Mouse (Mus musculus) kidney, adult 2 months (tissue): ENCODE data around the gene Rbm4.

ENCODE experiments used
- CTCF ChIP-seq: fragments of 200-500 bp; conservative IDR thresholded peaks from 2 replicates; pipeline ENCODE4 v1.5.1; 2011; ENCODE audit warnings: low read depth, mild to moderate bottlenecking, control low read depth, low read length, moderate library complexity, mixed read lengths; ENCODE audit not compliant: insufficient read depth, insufficient read length
- POLR2A ChIP-seq: fragments of 200-500 bp; IDR thresholded peaks from one replicate; pipeline ENCODE4 v1.6.1; 2011; ENCODE audit warnings: low read depth, low read length, control low read depth

GRCm38 (mm10) chr19:4745681-4746080 lies 48.0 kb downstream of the Rbm4 start:
- TF ChIP-seq CTCF = no peak
- no peak for TF ChIP-seq POLR2A
